Comparison of ENCODE assay signal across 8 mouse cellular contexts in genomic region chr3:89246261-89247100, GRCm38 (mm10). TPM values are rescaled to one million over a fixed set of nuclear protein-coding genes. Genes with fewer than 3 reads are reported as not detected.
DNase-seq lines count a peak whose midpoint lies in the region; ATAC-seq lines count a peak whose summit lies in the region.

Gene Trim46, minus strand, starts transcription at chr3:89246309.

- no peaks in the 10 kb centered on the region for H3K27me3 ChIP-seq in hindbrain, embryonic 15.5 days

- H3K9me3 ChIP-seq in hindbrain, embryonic 15.5 days: no peaks in the 10 kb centered on the region

- peak within 1 kb of the TSS; percentile 88 for H3K4me3 ChIP-seq in hindbrain, embryonic 15.5 days

- H3K9ac ChIP-seq in hindbrain, embryonic 15.5 days: peak within 1 kb of the TSS; percentile 71

- peaks cover 58% of the 10 kb centered on the region for H3K4me1 ChIP-seq in hindbrain, embryonic 15.5 days (replicated peaks)

- H3K4me2 ChIP-seq in hindbrain, embryonic 15.5 days: peak within 1 kb of the TSS; percentile 88

- ATAC-seq in hindbrain, embryonic 15.5 days (ENCODE audit: low FRiP score, low read depth): peak; percentile 68
- peak; percentile 85 for ATAC-seq in megakaryocyte, adult 5-6 weeks (ENCODE audit: poor library complexity, severe bottlenecking)

- WGBS in hindbrain, embryonic 15.5 days: under 1% methylated on average over 42 of the region's 42 CpGs

- peak; percentile 95 for DNase-seq in ZHBTc4 (ENCODE audit: low read depth, low spot score)
- DNase-seq in cerebellum, postnatal 36 days: peak; percentile 92 to 94
- DNase-seq in frontal cortex, postnatal 36 days (ENCODE audit: low spot score in 2 of 2): peak; percentile 92 to 93
- peak; percentile 79 to 91 for DNase-seq in left cerebral cortex, adult 8-10 months (ENCODE audit: low spot score in 2 of 2)
- DNase-seq in right cerebral cortex, adult 18-20 months: peak; percentile 92
- peak; percentile 84 for DNase-seq in urinary bladder, adult 2 months (ENCODE audit: low spot score)

- peaks cover 13% of the 10 kb centered on the region for H3K36me3 ChIP-seq in hindbrain, embryonic 15.5 days

- peak within 1 kb of the TSS; percentile 96 for H3K27ac ChIP-seq in hindbrain, embryonic 15.5 days (replicated peaks)

RNA-seq across cellular contexts. Expression of gene Trim46, which starts in this region (rescaled TPM):
- polyA plus RNA-seq in hindbrain, embryonic 15.5 days (2015; fragmentation: Nextera tagmentation; extraction: Ambion mirVana): 71.3 and 81.6 TPM in 2 replicates
- total RNA-seq in left cerebral cortex, adult 8-10 months (2022): 10 to 100 TPM; 66.2 to 74.6 (median 68.4) TPM
- total RNA-seq in megakaryocyte, adult 5-6 weeks (2015): 0.39 and 0.80 TPM in 2 replicates
- 0.55 TPM in 1 of 2 replicates, not detected in the other for total RNA-seq in megakaryocyte, adult 5-6 weeks (2017)
- 4.1 and 6.0 TPM in 2 replicates for polyA plus RNA-seq in urinary bladder, adult 2 months (2012; rRNA removed)

Comparison
In these comparisons a context has a peak if more than half of its experiments do, and no peak if none do; other contexts are left out.
1. Peak in every context shown above with its lines: DNase-seq, ATAC-seq, H3K4me3 ChIP-seq and H3K27ac ChIP-seq.
2. RNA of gene Trim46 (total RNA-seq): 66.2 to 74.6 TPM in left cerebral cortex, adult 8-10 months; 0.39 to 0.80 TPM in megakaryocyte, adult 5-6 weeks; every median in the first group is over 10 times any median in the second.
3. RNA of gene Trim46 (polyA plus RNA-seq): 71.3 to 81.6 TPM in hindbrain, embryonic 15.5 days; 4.1 to 6.0 TPM in urinary bladder, adult 2 months; every median in the first group is over 10 times any median in the second.
4. Peak in ATAC-seq in megakaryocyte, adult 5-6 weeks; RNA of the gene not detected or under 1 TPM.